ENCODE assay signal across 27 mouse cellular contexts in the genomic region with DNA sequence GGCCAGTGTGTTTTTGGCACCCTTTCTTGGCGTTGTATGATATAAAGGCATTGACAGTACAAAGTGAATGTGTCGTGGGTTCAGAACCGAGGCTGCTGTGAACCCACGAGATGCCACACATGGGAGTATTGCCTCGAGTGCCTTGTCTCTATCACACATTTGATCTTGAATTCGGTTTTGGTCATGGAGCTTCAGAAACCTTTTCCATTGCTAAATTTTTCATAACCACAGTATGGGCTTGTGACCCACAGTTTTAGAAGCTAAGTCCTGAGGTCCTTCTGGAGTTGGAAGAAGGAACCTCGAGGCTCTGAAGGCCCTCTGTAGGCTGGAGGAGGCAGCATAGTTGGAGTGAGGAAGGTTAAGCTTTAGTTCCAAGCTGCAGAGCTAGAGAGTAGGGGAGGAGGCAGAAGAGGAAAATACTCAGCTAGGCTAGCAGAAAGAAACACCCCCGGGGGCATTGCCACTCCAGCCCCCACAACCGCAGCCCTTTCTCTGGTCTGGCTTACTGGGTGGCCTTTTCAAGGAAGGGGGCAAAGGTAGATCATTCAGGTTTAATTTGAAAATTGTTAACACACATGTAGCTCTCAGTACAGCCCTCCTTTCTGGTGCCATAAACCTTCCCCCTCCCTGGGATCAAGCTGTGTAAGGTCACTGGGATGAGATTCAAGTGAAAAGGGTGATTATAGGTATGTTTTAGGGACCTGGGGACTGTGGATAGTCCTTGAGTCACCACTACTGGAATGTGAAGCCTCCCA.
DNase-seq lines count a peak whose midpoint lies in the region; ATAC-seq and TF ChIP-seq lines count a peak whose summit lies in the region.
"Had no signal": no experiment of that assay in that cellular context is flagged by ENCODE, and none has a peak within 500 bp of the region (broad histone marks: within the 10 kb centered on the region; RNA-seq: fewer than 3 reads in every experiment).

No protein-coding gene starts in this region.

- DNase-seq in CD4-positive, CD25-positive, alpha-beta regulatory T cell, adult 2 months (ENCODE audit: low read depth, low spot score): peak; percentile 40
- DNase-seq in spleen, adult 2 months (ENCODE audit: low read depth in 1 of 2, low spot score in 2 of 2): no peak
- no peak for DNase-seq in spleen, adult 12 weeks (ENCODE audit: low spot score)
- no peak for DNase-seq in liver
- DNase-seq: adrenal gland, postnatal 25 days; cerebellum, adult 11-12 months; cerebellum, adult 9-11 months; gastrocnemius, postnatal 25 days; heart, adult 18-20 months; kidney, adult 11 months; kidney, postnatal 14 days; lung, postnatal 4 days; thymus, postnatal 14 days had no signal

- H3K4me3 ChIP-seq in intestine, postnatal 0 days (ENCODE audit: low read depth, low read length): no peak overlapping the region
- H3K4me3 ChIP-seq in intestine, embryonic 15.5 days (replicated peaks): no peak overlapping the region
- no peak overlapping the region for H3K4me3 ChIP-seq in spleen, adult 2 months (ENCODE audit: extremely low read depth, insufficient read depth, insufficient read length)
- H3K4me3 ChIP-seq in olfactory bulb, adult 2 months (ENCODE audit: insufficient read depth, low read depth, low read length): no peak overlapping the region
- H3K4me3 ChIP-seq: forebrain, embryonic 12.5 days; heart, embryonic 15.5 days; hindbrain, embryonic 12.5 days; left cerebral cortex, adult 2 months; lung, embryonic 15.5 days; megakaryocyte, embryonic 14.5 days; midbrain, embryonic 13.5 days; neural tube, embryonic 12.5 days had no signal

- no peak overlapping the region for H3K4me2 ChIP-seq in intestine, postnatal 0 days (replicated peaks; ENCODE audit: low read depth)
- no peak overlapping the region for H3K4me2 ChIP-seq in intestine, embryonic 15.5 days (replicated peaks)
- H3K4me2 ChIP-seq: forebrain, embryonic 12.5 days; heart, embryonic 15.5 days; hindbrain, embryonic 12.5 days; liver, embryonic 11.5 days; lung, embryonic 15.5 days; midbrain, embryonic 13.5 days; neural tube, embryonic 12.5 days had no signal

- no peak overlapping the region for H3K27ac ChIP-seq in intestine, postnatal 0 days (ENCODE audit: low read depth, low read length)
- H3K27ac ChIP-seq in intestine, embryonic 15.5 days: no peak overlapping the region
- H3K27ac ChIP-seq in spleen, adult 2 months (ENCODE audit: insufficient read depth, low read length): peak overlapping the region; percentile 17
- H3K27ac ChIP-seq in olfactory bulb, adult 2 months (ENCODE audit: insufficient read depth, low read depth, low read length): peak overlapping the region; percentile 34; the same call in 1 of the 2 replicates
- H3K27ac ChIP-seq: forebrain, embryonic 12.5 days; heart, embryonic 15.5 days; hindbrain, embryonic 12.5 days; hindbrain, postnatal 0 days; left cerebral cortex, adult 2 months; lung, embryonic 15.5 days; midbrain, embryonic 13.5 days; neural tube, embryonic 12.5 days had no signal

- 0 out of 2 replicates have a peak, but pooled peaks have one; percentile 7 for TF ChIP-seq CTCF in intestine, postnatal 0 days (IDR thresholded peaks at IDR 0.05; ENCODE audit: low read depth)
- TF ChIP-seq CTCF in spleen, adult 2 months (IDR thresholded peaks at IDR 0.05; ENCODE audit: extremely low read depth, insufficient read depth, insufficient read length, insufficient replicate concordance): no peak
- no peak for TF ChIP-seq CTCF in olfactory bulb, adult 2 months (IDR thresholded peaks at IDR 0.05; ENCODE audit: insufficient read depth, low read depth, low read length)

- no peaks in the 10 kb centered on the region for H3K9me3 ChIP-seq in intestine, postnatal 0 days (ENCODE audit: control insufficient read depth)
- H3K9me3 ChIP-seq in intestine, embryonic 15.5 days: no peaks in the 10 kb centered on the region
- H3K9me3 ChIP-seq: forebrain, embryonic 12.5 days; heart, embryonic 15.5 days; hindbrain, embryonic 12.5 days; lung, embryonic 15.5 days; midbrain, embryonic 13.5 days; neural tube, embryonic 12.5 days had no signal

- no peaks in the 10 kb centered on the region for H3K36me3 ChIP-seq in intestine, postnatal 0 days (ENCODE audit: control insufficient read depth, insufficient read depth)
- no peaks in the 10 kb centered on the region for H3K36me3 ChIP-seq in intestine, embryonic 15.5 days
- no peaks in the 10 kb centered on the region for H3K36me3 ChIP-seq in spleen, adult 2 months (ENCODE audit: control insufficient read depth, insufficient read depth, low read length)
- H3K36me3 ChIP-seq: forebrain, embryonic 12.5 days; heart, embryonic 15.5 days; hindbrain, embryonic 12.5 days; lung, embryonic 15.5 days; midbrain, embryonic 13.5 days; neural tube, embryonic 12.5 days had no signal

- H3K27me3 ChIP-seq in intestine, postnatal 0 days (replicated peaks; ENCODE audit: control insufficient read depth, insufficient read depth, low read length): no peaks in the 10 kb centered on the region
- no peaks in the 10 kb centered on the region for H3K27me3 ChIP-seq in intestine, embryonic 15.5 days (replicated peaks)
- H3K27me3 ChIP-seq in spleen, adult 2 months (ENCODE audit: control insufficient read depth, insufficient read depth, low read length): no peaks in the 10 kb centered on the region
- H3K27me3 ChIP-seq: forebrain, embryonic 12.5 days; heart, embryonic 15.5 days; hindbrain, embryonic 12.5 days; lung, embryonic 15.5 days; megakaryocyte, embryonic 14.5 days; midbrain, embryonic 13.5 days; neural tube, embryonic 12.5 days had no signal

- TF ChIP-seq POLR2A in spleen, adult 2 months (IDR thresholded peaks at IDR 0.05; ENCODE audit: low read depth, low read length): no peak
- TF ChIP-seq POLR2A in olfactory bulb, adult 2 months (IDR thresholded peaks at IDR 0.05; ENCODE audit: insufficient read depth, low read depth, low read length): no peak

- WGBS in intestine, postnatal 0 days: 85% methylated on average over 9 of the region's 9 CpGs
- WGBS in intestine, embryonic 15.5 days: 80% methylated on average over 9 of the region's 9 CpGs
- WGBS in spleen, adult 2 months: 59% methylated on average over 9 of the region's 9 CpGs
- 73% methylated on average over 9 of the region's 9 CpGs for WGBS in olfactory bulb, adult 2 months

- H3K4me1 ChIP-seq in intestine, postnatal 0 days (replicated peaks; ENCODE audit: control insufficient read depth, insufficient read depth, low read length): no peaks in the 10 kb centered on the region
- no peaks in the 10 kb centered on the region for H3K4me1 ChIP-seq in intestine, embryonic 15.5 days (replicated peaks)
- peaks cover 41% of the 10 kb centered on the region for H3K4me1 ChIP-seq in spleen, adult 2 months (ENCODE audit: control insufficient read depth, insufficient read depth, insufficient read length)
- peaks cover 26% of the 10 kb centered on the region for H3K4me1 ChIP-seq in olfactory bulb, adult 2 months (ENCODE audit: control insufficient read depth, insufficient read depth, low read length)

- no peak overlapping the region for H3K9ac ChIP-seq in intestine, postnatal 0 days (ENCODE audit: low read depth, low read length)
- no peak overlapping the region for H3K9ac ChIP-seq in intestine, embryonic 15.5 days
- H3K9ac ChIP-seq: forebrain, embryonic 12.5 days; heart, embryonic 15.5 days; hindbrain, embryonic 12.5 days; lung, embryonic 15.5 days; midbrain, embryonic 13.5 days; neural tube, embryonic 12.5 days had no signal

- no peak for ATAC-seq in CD4-positive, CD25-positive, alpha-beta regulatory T cell, adult 4 months
- ATAC-seq in intestine, postnatal 0 days: no peak
- ATAC-seq in intestine, embryonic 15.5 days: no peak
- ATAC-seq: hindbrain, postnatal 0 days; midbrain, embryonic 13.5 days had no signal

Comparison
In these comparisons a context has a peak if more than half of its experiments do, and no peak if none do; other contexts are left out.
1. H3K27ac ChIP-seq: peak in spleen, adult 2 months (single experiment) and olfactory bulb, adult 2 months (single experiment); none in intestine, postnatal 0 days (single experiment) and intestine, embryonic 15.5 days (single experiment).